Mouse (Mus musculus): ENCODE measurements around the gene Sae1.

- TF ChIP-seq POLR2A (IDR thresholded peaks at IDR 0.05; ENCODE audit: control insufficient read depth in 1 of 2, insufficient read depth in 1 of 2, low read depth in 1 of 2, low read length in 2 of 2, poor library complexity in 1 of 2) (no peak), CTCF (IDR thresholded peaks at IDR 0.05 in 2 of 3, conservative IDR thresholded peaks at IDR 0.05 in 1 of 3; ENCODE audit: control insufficient read depth in 1 of 3, insufficient read depth in 1 of 3, low read depth in 2 of 3, low read length in 3 of 3, poor library complexity in 1 of 3, severe bottlenecking in 1 of 3) (no peak), EP300 (IDR thresholded peaks at IDR 0.05; ENCODE audit: low read depth in 1 of 2, low read length in 2 of 2) (no peak), MYC (IDR thresholded peaks at IDR 0.05; ENCODE audit: low read depth, low read length) (no peak), RCOR1 (IDR thresholded peaks at IDR 0.05; ENCODE audit: low read depth, low read length) (no peak), POLR2AphosphoS2 (IDR thresholded peaks at IDR 0.05; ENCODE audit: low read length) (no peak; the same call in 1 of the 2 replicates), NELFE (IDR thresholded peaks at IDR 0.05; ENCODE audit: low read depth, low read length) (no peak), GABPA (IDR thresholded peaks at IDR 0.05; ENCODE audit: low read depth, low read length) (no peak), NRF1 (IDR thresholded peaks at IDR 0.05; ENCODE audit: insufficient read depth, low read depth, low read length, poor library complexity, severe bottlenecking) (no peak), USF2 (IDR thresholded peaks at IDR 0.05; ENCODE audit: borderline replicate concordance in 1 of 2, insufficient read depth in 1 of 2, low read depth in 1 of 2, low read length in 2 of 2) (no peak), BHLHE40 (IDR thresholded peaks at IDR 0.05; ENCODE audit: borderline replicate concordance, low read depth, low read length) (no peak), GATA1 (IDR thresholded peaks at IDR 0.05; ENCODE audit: low read depth, low read length) (no peak), CHD1 (IDR thresholded peaks at IDR 0.05; ENCODE audit: low read depth, low read length) (no peak), ZNF384 (IDR thresholded peaks at IDR 0.05; ENCODE audit: low read depth, low read length) (no peak)
These were observed 22.6 kb downstream of the Sae1 start for GRCm38 (mm10) chr7:16364901-16365500.
